Mouse (Mus musculus): ENCODE results near the gene Bach2. TPM values are rescaled to one million over a fixed set of nuclear protein-coding genes. Genes with fewer than 3 reads are reported as not detected.

Gene Bach2
- polyA plus RNA-seq, 1 experiment = 0.11 TPM

DNA sequence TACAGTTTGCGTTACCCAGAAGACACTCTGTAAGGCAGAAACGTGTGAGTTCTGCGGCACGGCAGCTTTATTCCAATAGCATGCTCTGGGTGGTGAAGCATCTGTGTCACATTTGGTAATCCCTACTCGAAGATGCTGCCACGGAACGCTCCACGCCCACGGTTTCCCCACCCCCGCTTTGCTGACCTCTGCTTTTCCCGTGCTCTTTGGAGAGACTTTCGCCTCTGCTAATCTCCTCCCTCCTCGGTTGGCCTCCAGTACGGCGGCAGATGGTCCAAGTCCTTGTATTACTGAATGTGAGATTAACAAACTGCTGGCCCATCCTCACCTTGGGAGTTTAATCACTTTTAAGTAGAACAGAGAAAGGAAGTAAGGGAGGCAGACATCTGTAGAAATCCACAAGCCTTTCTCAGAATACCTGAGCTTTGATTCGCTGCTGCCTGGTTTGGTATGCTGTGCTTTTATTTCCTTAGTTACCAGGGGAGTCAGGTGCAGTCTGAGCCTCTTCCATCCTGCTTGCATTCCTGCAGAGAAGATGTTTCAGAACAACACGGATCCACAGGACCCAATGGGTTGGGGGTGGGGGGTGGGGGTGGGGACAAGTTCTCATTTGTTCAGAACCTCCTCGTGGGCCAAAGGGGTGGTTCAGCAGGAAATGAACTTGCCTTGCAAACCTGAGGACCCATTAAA, 242.9 kb downstream of the Bach2 start:
- Histone ChIP-seq H3K79me3 (ENCODE audit: low read depth) (no peaks in the 10 kb centered on the region), H3K4me3 (ENCODE audit: insufficient read depth, poor library complexity, severe bottlenecking) (no peak overlapping the region), H3ac (ENCODE audit: control insufficient read depth, insufficient read length, low read depth) (no peak overlapping the region), H3K36me3 (ENCODE audit: control insufficient read depth, insufficient read depth) (no peaks in the 10 kb centered on the region), H3K27me3 (ENCODE audit: control insufficient read depth, insufficient read depth, insufficient read length) (no peaks in the 10 kb centered on the region), H3K79me2 (ENCODE audit: control insufficient read depth, insufficient read depth) (no peaks in the 10 kb centered on the region)
- TF ChIP-seq CTCF (IDR thresholded peaks at IDR 0.05; ENCODE audit: control insufficient read depth, insufficient read depth, insufficient read length) (no peak), CEBPB (IDR thresholded peaks at IDR 0.05; ENCODE audit: low read depth) (no peak), MAX (IDR thresholded peaks at IDR 0.05) (no peak), MYOD1 (IDR thresholded peaks at IDR 0.05; ENCODE audit: control insufficient read depth, insufficient read length, low read depth) (no peak), USF1 (IDR thresholded peaks at IDR 0.05; ENCODE audit: low read depth) (no peak), MYOG (IDR thresholded peaks at IDR 0.05; ENCODE audit: control insufficient read depth, extremely low read depth, insufficient read length) (no peak), FOSL1 (IDR thresholded peaks at IDR 0.05; ENCODE audit: insufficient read depth, low read length, poor library complexity, severe bottlenecking) (no peak)

DNA sequence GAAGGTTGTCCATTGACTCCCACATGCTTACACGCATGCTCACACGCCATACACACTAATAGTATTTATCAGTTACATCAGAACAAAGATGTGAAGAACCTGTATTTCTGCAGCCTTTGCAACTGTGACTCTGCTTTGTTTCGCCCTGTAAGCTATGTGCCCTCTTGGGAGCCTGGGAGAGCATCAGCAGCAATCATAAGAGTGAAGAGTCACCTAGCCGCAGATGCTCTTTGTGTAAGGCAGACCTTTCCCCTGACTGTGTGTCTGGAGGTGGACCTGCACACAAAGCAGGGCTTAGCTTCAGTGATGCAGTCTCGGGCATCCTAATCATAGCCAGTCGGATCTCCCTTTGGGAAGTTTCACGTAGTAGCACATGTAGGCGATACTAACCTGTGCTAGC, 243.5 kb downstream of the Bach2 start:
- no peak overlapping the region for H3K4me3 ChIP-seq (ENCODE audit: insufficient read depth, poor library complexity, severe bottlenecking)
- no peaks in the 10 kb centered on the region for H3K79me3 ChIP-seq (ENCODE audit: low read depth)
- H3K27me3 ChIP-seq (ENCODE audit: control insufficient read depth, insufficient read depth, insufficient read length) = no peaks in the 10 kb centered on the region
- no peak for TF ChIP-seq CTCF (IDR thresholded peaks at IDR 0.05; ENCODE audit: control insufficient read depth, insufficient read depth, insufficient read length)
- no peak for TF ChIP-seq MYOG (IDR thresholded peaks at IDR 0.05; ENCODE audit: control insufficient read depth, extremely low read depth, insufficient read length)
- no peak for TF ChIP-seq USF1 (IDR thresholded peaks at IDR 0.05; ENCODE audit: low read depth)
- no peak for TF ChIP-seq FOSL1 (IDR thresholded peaks at IDR 0.05; ENCODE audit: insufficient read depth, low read length, poor library complexity, severe bottlenecking)
- TF ChIP-seq MAX (IDR thresholded peaks at IDR 0.05) = no peak
- no peak for TF ChIP-seq CEBPB (IDR thresholded peaks at IDR 0.05; ENCODE audit: low read depth)
- no peak for TF ChIP-seq MYOD1 (IDR thresholded peaks at IDR 0.05; ENCODE audit: control insufficient read depth, insufficient read length, low read depth)
- no peak overlapping the region for H3ac ChIP-seq (ENCODE audit: control insufficient read depth, insufficient read length, low read depth)
- H3K79me2 ChIP-seq (ENCODE audit: control insufficient read depth, insufficient read depth) = no peaks in the 10 kb centered on the region
- H3K36me3 ChIP-seq (ENCODE audit: control insufficient read depth, insufficient read depth) = no peaks in the 10 kb centered on the region

DNA sequence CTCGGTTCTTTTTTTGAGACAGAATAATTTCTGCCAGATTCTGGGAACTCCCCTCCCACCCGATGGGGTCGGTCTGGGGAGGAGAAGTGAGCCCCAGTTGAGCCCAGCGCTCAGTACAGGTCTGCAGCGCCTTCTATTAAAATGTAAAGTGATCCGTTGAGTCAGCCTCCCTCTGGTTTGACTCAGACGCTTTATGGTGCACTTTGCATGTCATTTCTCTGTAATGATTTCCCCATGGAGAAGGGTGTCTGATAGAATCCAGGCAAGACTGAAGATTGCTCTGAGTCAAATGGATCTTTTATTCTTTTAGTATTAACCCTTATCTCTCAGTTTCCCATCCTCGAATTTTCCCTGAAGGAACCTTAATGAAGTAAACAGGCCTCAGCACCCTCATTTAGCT, 244.3 kb downstream of the Bach2 start:
- H3K36me3 ChIP-seq (ENCODE audit: control insufficient read depth, insufficient read depth) = no peaks in the 10 kb centered on the region
- H3K27me3 ChIP-seq (ENCODE audit: control insufficient read depth, insufficient read depth, insufficient read length) = no peaks in the 10 kb centered on the region
- H3K79me2 ChIP-seq (ENCODE audit: control insufficient read depth, insufficient read depth) = no peaks in the 10 kb centered on the region
- TF ChIP-seq FOSL1 (IDR thresholded peaks at IDR 0.05; ENCODE audit: insufficient read depth, low read length, poor library complexity, severe bottlenecking) (peak; percentile 25), MYOG (IDR thresholded peaks at IDR 0.05; ENCODE audit: control insufficient read depth, extremely low read depth, insufficient read length) (no peak)
- no peaks in the 10 kb centered on the region for H3K79me3 ChIP-seq (ENCODE audit: low read depth)
- H3K4me3 ChIP-seq (ENCODE audit: insufficient read depth, poor library complexity, severe bottlenecking) = no peak overlapping the region
- H3ac ChIP-seq (ENCODE audit: control insufficient read depth, insufficient read length, low read depth) = no peak overlapping the region

DNA sequence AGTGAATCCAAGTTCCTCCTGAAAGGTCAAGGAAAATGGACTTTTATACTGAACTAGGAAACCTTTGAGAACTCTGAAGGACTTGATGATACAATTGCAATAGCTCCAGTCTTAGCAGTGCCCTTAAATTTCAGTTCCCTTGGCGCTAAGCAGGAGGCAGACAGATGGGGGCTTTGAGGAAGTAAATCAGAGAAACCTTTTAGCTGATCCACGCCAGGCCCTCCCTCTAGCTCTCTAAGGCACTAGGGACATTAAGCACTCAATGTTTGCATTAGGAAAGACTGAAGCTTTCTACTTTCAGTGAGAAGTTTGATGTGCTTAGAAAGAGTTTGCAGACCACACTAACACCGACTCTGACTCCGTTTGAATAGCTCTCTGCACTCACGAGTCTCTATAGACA, 247.2 kb downstream of the Bach2 start:
- Histone ChIP-seq H3K79me3 (ENCODE audit: low read depth) (no peaks in the 10 kb centered on the region), H3K4me3 (ENCODE audit: insufficient read depth, poor library complexity, severe bottlenecking) (no peak overlapping the region), H3K79me2 (ENCODE audit: control insufficient read depth, insufficient read depth) (no peaks in the 10 kb centered on the region), H3K27me3 (ENCODE audit: control insufficient read depth, insufficient read depth, insufficient read length) (no peaks in the 10 kb centered on the region), H3K36me3 (ENCODE audit: control insufficient read depth, insufficient read depth) (no peaks in the 10 kb centered on the region), H3ac (ENCODE audit: control insufficient read depth, insufficient read length, low read depth) (no peak overlapping the region)
- TF ChIP-seq CTCF (IDR thresholded peaks at IDR 0.05; ENCODE audit: control insufficient read depth, insufficient read depth, insufficient read length) = no peak
- TF ChIP-seq CEBPB (IDR thresholded peaks at IDR 0.05; ENCODE audit: low read depth) = no peak
- no peak for TF ChIP-seq FOSL1 (IDR thresholded peaks at IDR 0.05; ENCODE audit: insufficient read depth, low read length, poor library complexity, severe bottlenecking)
- TF ChIP-seq USF1 (IDR thresholded peaks at IDR 0.05; ENCODE audit: low read depth) = no peak
- TF ChIP-seq MYOD1 (IDR thresholded peaks at IDR 0.05; ENCODE audit: control insufficient read depth, insufficient read length, low read depth) = no peak
- no peak for TF ChIP-seq MYOG (IDR thresholded peaks at IDR 0.05; ENCODE audit: control insufficient read depth, extremely low read depth, insufficient read length)
- TF ChIP-seq MAX (IDR thresholded peaks at IDR 0.05) = no peak

DNA sequence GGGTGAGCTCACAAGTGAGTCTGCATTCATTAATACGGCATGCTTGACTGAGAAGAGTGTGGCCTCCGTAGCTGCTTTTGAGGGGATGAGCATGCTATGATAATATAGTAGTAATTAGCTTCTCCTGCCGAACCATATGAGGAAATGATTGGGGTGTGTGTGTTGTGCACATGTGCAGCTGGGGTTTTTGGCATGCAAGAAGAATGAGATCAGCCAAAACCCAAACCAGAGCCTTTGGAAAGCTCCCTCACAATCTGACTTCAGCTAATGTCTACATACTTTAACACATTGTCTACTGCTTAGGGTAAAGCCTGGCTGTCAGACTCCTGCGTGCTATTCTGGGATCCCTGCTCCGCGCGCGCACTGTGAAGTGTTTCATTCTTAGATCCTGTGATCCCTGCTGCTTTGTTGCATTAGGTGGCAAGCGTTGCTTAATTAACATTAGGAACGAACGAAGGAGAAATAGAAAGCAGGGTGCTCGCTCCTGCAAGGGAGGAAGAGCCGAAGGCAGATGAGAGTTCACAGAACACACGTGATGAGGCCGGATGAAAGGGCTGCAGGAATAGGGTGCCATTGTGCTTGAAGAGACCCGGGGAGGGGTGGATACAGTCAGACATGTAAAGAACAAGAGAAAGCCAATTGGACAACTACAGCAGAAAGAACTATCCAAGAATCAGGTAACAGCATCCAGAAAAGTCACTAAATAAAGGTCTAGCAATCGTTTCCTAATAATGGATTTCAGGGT, 248.2 kb downstream of the Bach2 start:
- Histone ChIP-seq H3K79me2 (ENCODE audit: control insufficient read depth, insufficient read depth) (no peaks in the 10 kb centered on the region), H3K27me3 (ENCODE audit: control insufficient read depth, insufficient read depth, insufficient read length) (no peaks in the 10 kb centered on the region), H3K4me3 (ENCODE audit: insufficient read depth, poor library complexity, severe bottlenecking) (no peak overlapping the region), H3K36me3 (ENCODE audit: control insufficient read depth, insufficient read depth) (no peaks in the 10 kb centered on the region), H3ac (ENCODE audit: control insufficient read depth, insufficient read length, low read depth) (no peak overlapping the region), H3K79me3 (ENCODE audit: low read depth) (no peaks in the 10 kb centered on the region)
- TF ChIP-seq CEBPB (IDR thresholded peaks at IDR 0.05; ENCODE audit: low read depth) (no peak), MYOG (IDR thresholded peaks at IDR 0.05; ENCODE audit: control insufficient read depth, extremely low read depth, insufficient read length) (no peak), MYOD1 (IDR thresholded peaks at IDR 0.05; ENCODE audit: control insufficient read depth, insufficient read length, low read depth) (no peak), FOSL1 (IDR thresholded peaks at IDR 0.05; ENCODE audit: insufficient read depth, low read length, poor library complexity, severe bottlenecking) (no peak), MAX (IDR thresholded peaks at IDR 0.05) (no peak), USF1 (IDR thresholded peaks at IDR 0.05; ENCODE audit: low read depth) (no peak), CTCF (IDR thresholded peaks at IDR 0.05; ENCODE audit: control insufficient read depth, insufficient read depth, insufficient read length) (no peak)

All from C2C12 (cell line).